17 mouse cellular contexts compared by ENCODE assay signal in the genomic region with DNA sequence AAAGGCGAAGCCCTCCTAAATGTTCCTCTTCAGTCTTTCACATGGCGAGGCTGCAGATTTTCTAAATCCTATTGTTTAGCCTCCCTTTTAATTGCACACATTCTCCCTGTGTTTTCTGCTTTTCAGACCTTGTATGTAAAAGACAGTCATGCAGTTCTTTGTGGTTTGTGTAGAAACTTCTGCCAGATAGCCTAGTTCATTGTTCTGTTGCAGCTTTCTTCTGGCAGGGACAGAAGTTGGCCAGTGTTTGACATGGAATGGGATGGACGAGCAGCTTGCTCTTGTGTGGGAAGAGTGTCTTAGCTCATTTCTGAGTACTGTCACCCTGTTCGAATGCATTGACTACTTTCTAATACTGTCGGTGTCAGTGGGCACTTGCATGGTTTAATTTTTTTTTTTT. TPM values are rescaled to one million over a fixed set of nuclear protein-coding genes. Genes with fewer than 3 reads are reported as not detected.
A peak's percentile ranks its signal among the peaks of the same experiment; 100 is the strongest.
DNase-seq lines count a peak whose midpoint lies in the region; ATAC-seq and TF ChIP-seq lines count a peak whose summit lies in the region.
"Had no signal": no experiment of that assay in that cellular context is flagged by ENCODE, and none has a peak within 500 bp of the region (broad histone marks: within the 10 kb centered on the region; RNA-seq: fewer than 3 reads in every experiment).

No protein-coding gene starts in this region.

- DNase-seq in gastrocnemius, adult 2 months = no peak
- no peak for DNase-seq in gastrocnemius, postnatal 36 days
- no peak for DNase-seq in layer of hippocampus, adult 2 months (ENCODE audit: low spot score in 2 of 2)
- DNase-seq in layer of hippocampus, adult 18-20 months (ENCODE audit: low spot score in 2 of 2) = no peak
- peak; percentile 70 for DNase-seq in adipocyte (ENCODE audit: low spot score)
- DNase-seq in ovary, postnatal 36 days (ENCODE audit: low spot score) = no peak
- DNase-seq: cerebellum, adult 11-12 months; heart, postnatal 36 days; layer of hippocampus, postnatal 36 days; lung, postnatal 4 days; retina, postnatal 1 day; thymus, postnatal 4 days had no signal

- H3K36me3 ChIP-seq in intestine, embryonic 16.5 days (ENCODE audit: control insufficient read depth, insufficient read depth, low read length) = no peaks in the 10 kb centered on the region

- H3K4me3 ChIP-seq in gastrocnemius, adult 2 months = no peak overlapping the region; the same call in 1 of the 2 replicates
- H3K4me3 ChIP-seq in layer of hippocampus, adult 2 months = no peak overlapping the region
- no peak overlapping the region for H3K4me3 ChIP-seq in intestine, embryonic 16.5 days (ENCODE audit: low read length)
- H3K4me3 ChIP-seq: embryonic facial prominence, embryonic 12.5 days; limb, embryonic 15.5 days; midbrain, embryonic 10.5 days had no signal

- H3K4me2 ChIP-seq in intestine, embryonic 16.5 days (ENCODE audit: low read depth, low read length) = no peak overlapping the region
- H3K4me2 ChIP-seq: embryonic facial prominence, embryonic 12.5 days; limb, embryonic 15.5 days had no signal

- H3K27ac ChIP-seq in gastrocnemius, adult 2 months = peak overlapping the region; percentile 21; the same call in 1 of the 2 replicates
- peak overlapping the region; percentile 16; the same call in 1 of the 2 replicates for H3K27ac ChIP-seq in layer of hippocampus, adult 2 months
- no peak overlapping the region; the same call in 1 of the 2 replicates for H3K27ac ChIP-seq in intestine, embryonic 16.5 days (ENCODE audit: low read length)
- H3K27ac ChIP-seq: embryonic facial prominence, embryonic 12.5 days; limb, embryonic 15.5 days; midbrain, embryonic 10.5 days had no signal

- TF ChIP-seq CTCF in gastrocnemius, adult 2 months (IDR thresholded peaks at IDR 0.05) = no peak
- no peak for TF ChIP-seq CTCF in layer of hippocampus, adult 2 months (conservative IDR thresholded peaks at IDR 0.05)

- H3K9me3 ChIP-seq in intestine, embryonic 16.5 days (ENCODE audit: control insufficient read depth, low read length) = no peaks in the 10 kb centered on the region
- H3K9me3 ChIP-seq: embryonic facial prominence, embryonic 12.5 days; limb, embryonic 15.5 days; midbrain, embryonic 10.5 days had no signal

- ATAC-seq in granulocyte monocyte progenitor cell, adult 5-6 weeks (replicated peaks; ENCODE audit: poor library complexity, severe bottlenecking) = 0 out of 2 replicates have a peak, but pooled peaks have one; percentile 8
- no peak for ATAC-seq in intestine, embryonic 16.5 days

- no peaks in the 10 kb centered on the region for H3K27me3 ChIP-seq in intestine, embryonic 16.5 days (replicated peaks; ENCODE audit: control insufficient read depth, insufficient read depth, low read length)
- H3K27me3 ChIP-seq: embryonic facial prominence, embryonic 12.5 days; limb, embryonic 15.5 days had no signal

- H3K4me1 ChIP-seq in intestine, embryonic 16.5 days (ENCODE audit: control insufficient read depth, insufficient read depth, low read length) = peaks cover 39% of the 10 kb centered on the region

- no peak overlapping the region for H3K9ac ChIP-seq in intestine, embryonic 16.5 days (ENCODE audit: low read depth, low read length)
- H3K9ac ChIP-seq: embryonic facial prominence, embryonic 12.5 days; limb, embryonic 15.5 days had no signal

- intact Hi-C loops in gastrocnemius, adult 2 months (cut with DNase I) = no loop called here
- intact Hi-C loops in gastrocnemius, postnatal 36 days (cut with DNase I) = no loop called here

- WGBS in intestine, embryonic 16.5 days = 75% methylated on average over 5 of the region's 5 CpGs

RNA-seq across cellular contexts. Expression of a gene that starts 6.5 kb away (rescaled TPM):
- total RNA-seq in gastrocnemius, adult 2 months (2021) = 10 to 100 TPM; 17.4 to 29.3 TPM
- 10 to 100 TPM; 20.7 to 22.9 TPM for total RNA-seq in gastrocnemius, postnatal 36 days (2021)
- 100 to 1,000 TPM in 1 of 2 experiments, 10 to 100 TPM in 1; 96.7 to 114 TPM for total RNA-seq in layer of hippocampus, adult 2 months (2021)
- 10 to 100 TPM; 84.8 to 88.2 TPM for total RNA-seq in layer of hippocampus, adult 18-20 months (2021)
- total RNA-seq in granulocyte monocyte progenitor cell, adult 5-6 weeks (2014; fragmentation: Nextera tagmentation) = 209 and 282 TPM in 2 replicates
- 147 and 198 TPM in 2 replicates for total RNA-seq in granulocyte monocyte progenitor cell, adult 5-6 weeks (2017)
- 40.4 and 45.5 TPM in 2 replicates for polyA plus RNA-seq in intestine, embryonic 16.5 days (2015; fragmentation: Nextera tagmentation; extraction: Ambion mirVana)

RNA-seq across cellular contexts. Expression of a gene that starts 36.2 kb away (rescaled TPM):
- total RNA-seq in gastrocnemius, adult 2 months (2021) = not detected
- total RNA-seq in gastrocnemius, postnatal 36 days (2021) = under 1 TPM in 1 of 2 experiments, not detected in 1; 0.07 TPM
- total RNA-seq in layer of hippocampus, adult 2 months (2021) = 10 to 100 TPM in 1 of 2 experiments, 1 to 10 TPM in 1; 9.8 to 11.0 TPM
- 1 to 10 TPM; 7.1 to 7.9 TPM for total RNA-seq in layer of hippocampus, adult 18-20 months (2021)
- total RNA-seq in granulocyte monocyte progenitor cell, adult 5-6 weeks (2014; fragmentation: Nextera tagmentation) = 5.3 and 12.4 TPM in 2 replicates
- 4.7 and 7.3 TPM in 2 replicates for total RNA-seq in granulocyte monocyte progenitor cell, adult 5-6 weeks (2017)
- 0.31 and 0.32 TPM in 2 replicates for polyA plus RNA-seq in intestine, embryonic 16.5 days (2015; fragmentation: Nextera tagmentation; extraction: Ambion mirVana)

Comparison
In these comparisons a context has a peak if more than half of its experiments do, and no peak if none do; other contexts are left out.
1. RNA of a gene that starts 36.2 kb away (total RNA-seq): 9.8 to 11.0 TPM in layer of hippocampus, adult 2 months, 7.1 to 7.9 TPM in layer of hippocampus, adult 18-20 months and 4.7 to 12.4 TPM in granulocyte monocyte progenitor cell, adult 5-6 weeks; 0.07 TPM in gastrocnemius, postnatal 36 days and not detected in gastrocnemius, adult 2 months; every median in the first group is over 4 times any median in the second.